ENCODE assay signal across 30 mouse cellular contexts in genomic region chr7:107528169-107528772, GRCm38 (mm10). TPM values are rescaled to one million over a fixed set of nuclear protein-coding genes. Genes with fewer than 3 reads are reported as not detected.
A peak's percentile ranks its signal among the peaks of the same experiment; 100 is the strongest.
DNase-seq lines count a peak whose midpoint lies in the region; ATAC-seq and TF ChIP-seq lines count a peak whose summit lies in the region.
"Had no signal": no experiment of that assay in that cellular context is flagged by ENCODE, and none has a peak within 500 bp of the region (broad histone marks: within the 10 kb centered on the region; RNA-seq: fewer than 3 reads in every experiment).

No protein-coding gene starts in this region.

- 0 out of 2 replicates have a peak, but pooled peaks cover 6% of the 10 kb centered on the region for H3K9me3 ChIP-seq in embryonic facial prominence, embryonic 14.5 days (ENCODE audit: control insufficient read depth, low read length)
- no peaks in the 10 kb centered on the region for H3K9me3 ChIP-seq in embryonic facial prominence, embryonic 10.5 days
- no peaks in the 10 kb centered on the region for H3K9me3 ChIP-seq in hindbrain, postnatal 0 days (ENCODE audit: low read length)
- no peaks in the 10 kb centered on the region for H3K9me3 ChIP-seq in hindbrain, embryonic 10.5 days
- no peaks in the 10 kb centered on the region for H3K9me3 ChIP-seq in midbrain, embryonic 13.5 days
- no peaks in the 10 kb centered on the region for H3K9me3 ChIP-seq in midbrain, embryonic 11.5 days (ENCODE audit: control insufficient read depth, low read length)
- H3K9me3 ChIP-seq in midbrain, postnatal 0 days (ENCODE audit: low read length): no peaks in the 10 kb centered on the region; the same call in 1 of the 2 replicates
- H3K9me3 ChIP-seq: heart, embryonic 13.5 days; stomach, embryonic 15.5 days had no signal

- DNase-seq in embryonic facial prominence, embryonic 14.5 days (ENCODE audit: low spot score): peak; percentile 17
- DNase-seq in embryonic facial prominence, embryonic 10.5 days (ENCODE audit: low spot score): no peak
- DNase-seq in hindbrain, postnatal 0 days (ENCODE audit: low spot score): peak; percentile 24
- no peak for DNase-seq in hindbrain, embryonic 10.5 days (ENCODE audit: low spot score)
- no peak for DNase-seq in midbrain, embryonic 11.5 days (ENCODE audit: low spot score, missing footprints)
- no peak for DNase-seq in midbrain, postnatal 0 days (ENCODE audit: low spot score)
- no peak for DNase-seq in right cerebral cortex, postnatal 25 days
- DNase-seq: adrenal gland, adult 2 months; adrenal gland, postnatal 36 days; cerebellum, adult 2 months; cerebellum, postnatal 14 days; gastrocnemius, adult 2 months; heart, postnatal 10 days; layer of hippocampus, postnatal 36 days; left cerebral cortex, postnatal 4 days; lung, adult 2 months; retina, postnatal 1 day; right cerebral cortex, postnatal 14 days had no signal

- 47% methylated on average over 3 of the region's 3 CpGs for WGBS in embryonic facial prominence, embryonic 14.5 days
- 70% methylated on average over 3 of the region's 3 CpGs for whole genome bisulfite sequencing in embryonic facial prominence, embryonic 10.5 days
- WGBS in hindbrain, postnatal 0 days: 61% methylated on average over 3 of the region's 3 CpGs
- 87% methylated on average over 3 of the region's 3 CpGs for WGBS in hindbrain, embryonic 10.5 days
- WGBS in midbrain, embryonic 13.5 days: 84% methylated on average over 3 of the region's 3 CpGs
- WGBS in midbrain, embryonic 11.5 days: 92% methylated on average over 3 of the region's 3 CpGs
- 51% methylated on average over 3 of the region's 3 CpGs for WGBS in midbrain, postnatal 0 days

- no peaks in the 10 kb centered on the region for H3K36me3 ChIP-seq in embryonic facial prominence, embryonic 14.5 days (ENCODE audit: control insufficient read depth, insufficient read depth, low read length)
- no peaks in the 10 kb centered on the region for H3K36me3 ChIP-seq in embryonic facial prominence, embryonic 10.5 days (replicated peaks)
- no peaks in the 10 kb centered on the region for H3K36me3 ChIP-seq in hindbrain, postnatal 0 days (ENCODE audit: insufficient read depth, low read length)
- no peaks in the 10 kb centered on the region for H3K36me3 ChIP-seq in hindbrain, embryonic 10.5 days
- H3K36me3 ChIP-seq in midbrain, embryonic 13.5 days: no peaks in the 10 kb centered on the region
- H3K36me3 ChIP-seq in midbrain, embryonic 11.5 days (ENCODE audit: control insufficient read depth, insufficient read depth, low read length): no peaks in the 10 kb centered on the region
- no peaks in the 10 kb centered on the region for H3K36me3 ChIP-seq in midbrain, postnatal 0 days (ENCODE audit: insufficient read depth, low read length)
- H3K36me3 ChIP-seq: heart, embryonic 13.5 days; stomach, embryonic 15.5 days had no signal

- ATAC-seq in embryonic facial prominence, embryonic 14.5 days (ENCODE audit: low read depth): peak; percentile 50; the same call in 1 of the 2 replicates
- ATAC-seq in hindbrain, postnatal 0 days: peak; percentile 59
- peak; percentile 47; the same call in 1 of the 2 replicates for ATAC-seq in midbrain, embryonic 13.5 days
- ATAC-seq in midbrain, embryonic 11.5 days (ENCODE audit: low FRiP score): no peak
- ATAC-seq in midbrain, postnatal 0 days (ENCODE audit: low FRiP score): peak; percentile 57
- ATAC-seq: activated CD4-positive, CD25-positive, alpha-beta regulatory T cell, adult 4 months; intestine, embryonic 16.5 days had no signal

- H3K27me3 ChIP-seq in embryonic facial prominence, embryonic 14.5 days (replicated peaks; ENCODE audit: control insufficient read depth, insufficient read depth, low read length): no peaks in the 10 kb centered on the region
- H3K27me3 ChIP-seq in embryonic facial prominence, embryonic 10.5 days (replicated peaks; ENCODE audit: low read depth, poor library complexity, severe bottlenecking): no peaks in the 10 kb centered on the region
- no peaks in the 10 kb centered on the region for H3K27me3 ChIP-seq in hindbrain, postnatal 0 days (ENCODE audit: insufficient read depth, low read length)
- no peaks in the 10 kb centered on the region for H3K27me3 ChIP-seq in hindbrain, embryonic 10.5 days (ENCODE audit: insufficient read depth, poor library complexity, severe bottlenecking)
- H3K27me3 ChIP-seq in midbrain, embryonic 13.5 days: no peaks in the 10 kb centered on the region
- no peaks in the 10 kb centered on the region for H3K27me3 ChIP-seq in midbrain, embryonic 11.5 days (ENCODE audit: control insufficient read depth, insufficient read depth, low read length)
- H3K27me3 ChIP-seq in midbrain, postnatal 0 days (ENCODE audit: insufficient read depth, low read length): no peaks in the 10 kb centered on the region
- H3K27me3 ChIP-seq: CH12.LX; heart, embryonic 13.5 days; stomach, embryonic 15.5 days had no signal

- no peak overlapping the region for H3K4me3 ChIP-seq in embryonic facial prominence, embryonic 14.5 days (ENCODE audit: low read depth, low read length)
- H3K4me3 ChIP-seq in embryonic facial prominence, embryonic 10.5 days: no peak overlapping the region
- H3K4me3 ChIP-seq in hindbrain, postnatal 0 days (ENCODE audit: low read length): no peak overlapping the region
- no peak overlapping the region for H3K4me3 ChIP-seq in hindbrain, embryonic 10.5 days
- no peak overlapping the region for H3K4me3 ChIP-seq in midbrain, embryonic 13.5 days (replicated peaks)
- no peak overlapping the region for H3K4me3 ChIP-seq in midbrain, embryonic 11.5 days (ENCODE audit: low read depth, low read length)
- no peak overlapping the region for H3K4me3 ChIP-seq in midbrain, postnatal 0 days (ENCODE audit: low read depth, low read length)
- H3K4me3 ChIP-seq: gastrocnemius, adult 2 months; heart, embryonic 13.5 days; stomach, embryonic 15.5 days had no signal

- H3K27ac ChIP-seq in embryonic facial prominence, embryonic 14.5 days (replicated peaks; ENCODE audit: low read depth, low read length): no peak overlapping the region
- no peak overlapping the region for H3K27ac ChIP-seq in embryonic facial prominence, embryonic 10.5 days (replicated peaks)
- no peak overlapping the region for H3K27ac ChIP-seq in hindbrain, postnatal 0 days
- H3K27ac ChIP-seq in hindbrain, embryonic 10.5 days: no peak overlapping the region
- no peak overlapping the region for H3K27ac ChIP-seq in midbrain, embryonic 13.5 days
- H3K27ac ChIP-seq in midbrain, embryonic 11.5 days (ENCODE audit: low read depth, low read length): no peak overlapping the region
- no peak overlapping the region for H3K27ac ChIP-seq in midbrain, postnatal 0 days (ENCODE audit: low read depth, low read length)
- H3K27ac ChIP-seq: gastrocnemius, adult 2 months; heart, embryonic 13.5 days; kidney, postnatal 0 days; liver, embryonic 14.5 days; stomach, embryonic 15.5 days had no signal

- no peak overlapping the region for H3K9ac ChIP-seq in embryonic facial prominence, embryonic 14.5 days (ENCODE audit: low read depth, low read length)
- no peak overlapping the region for H3K9ac ChIP-seq in hindbrain, postnatal 0 days (replicated peaks; ENCODE audit: low read length)
- H3K9ac ChIP-seq in midbrain, embryonic 13.5 days (replicated peaks): no peak overlapping the region
- no peak overlapping the region for H3K9ac ChIP-seq in midbrain, embryonic 11.5 days (ENCODE audit: low read length)
- no peak overlapping the region for H3K9ac ChIP-seq in midbrain, postnatal 0 days (replicated peaks; ENCODE audit: low read length, poor library complexity, severe bottlenecking)
- H3K9ac ChIP-seq: heart, embryonic 13.5 days; liver, embryonic 14.5 days; stomach, embryonic 15.5 days had no signal

- TF ChIP-seq CTCF in hindbrain, postnatal 0 days (IDR thresholded peaks at IDR 0.05; ENCODE audit: low read depth): no peak
- no peak for TF ChIP-seq CTCF in midbrain, postnatal 0 days (IDR thresholded peaks at IDR 0.05)

- no peak overlapping the region for H3K4me2 ChIP-seq in embryonic facial prominence, embryonic 14.5 days (ENCODE audit: low read depth, low read length)
- no peak overlapping the region for H3K4me2 ChIP-seq in hindbrain, postnatal 0 days (ENCODE audit: low read depth, low read length)
- H3K4me2 ChIP-seq in midbrain, embryonic 13.5 days (replicated peaks): no peak overlapping the region
- no peak overlapping the region for H3K4me2 ChIP-seq in midbrain, embryonic 11.5 days
- no peak overlapping the region for H3K4me2 ChIP-seq in midbrain, postnatal 0 days (ENCODE audit: low read depth, low read length, poor library complexity, severe bottlenecking)
- H3K4me2 ChIP-seq: heart, embryonic 13.5 days; stomach, embryonic 15.5 days had no signal

- no peaks in the 10 kb centered on the region for H3K4me1 ChIP-seq in embryonic facial prominence, embryonic 14.5 days (ENCODE audit: control insufficient read depth, insufficient read depth, low read length)
- H3K4me1 ChIP-seq in embryonic facial prominence, embryonic 10.5 days: 0 out of 2 replicates have a peak, but pooled peaks cover 4% of the 10 kb centered on the region
- no peaks in the 10 kb centered on the region for H3K4me1 ChIP-seq in hindbrain, postnatal 0 days (ENCODE audit: insufficient read depth, low read length)
- no peaks in the 10 kb centered on the region for H3K4me1 ChIP-seq in hindbrain, embryonic 10.5 days (replicated peaks)
- no peaks in the 10 kb centered on the region for H3K4me1 ChIP-seq in midbrain, embryonic 13.5 days (replicated peaks)
- no peaks in the 10 kb centered on the region for H3K4me1 ChIP-seq in midbrain, embryonic 11.5 days (ENCODE audit: control insufficient read depth, insufficient read depth, low read length)
- H3K4me1 ChIP-seq in midbrain, postnatal 0 days (ENCODE audit: insufficient read depth, low read length): no peaks in the 10 kb centered on the region
- H3K4me1 ChIP-seq: heart, embryonic 13.5 days; stomach, embryonic 15.5 days had no signal

RNA-seq across cellular contexts. Expression of gene Olfml1, which starts 39.0 kb away (rescaled TPM):
- polyA plus RNA-seq in embryonic facial prominence, embryonic 14.5 days (2014; fragmentation: Nextera tagmentation; extraction: Ambion mirVana): 26.9 and 31.3 TPM in 2 replicates
- 11.7 and 12.3 TPM in 2 replicates for polyA plus RNA-seq in embryonic facial prominence, embryonic 10.5 days (2016; fragmentation: Nextera tagmentation; extraction: Ambion mirVana)
- total RNA-seq in hindbrain, postnatal 0 days (2014; rRNA removed): 4.2 and 5.5 TPM in 2 replicates
- polyA plus RNA-seq in hindbrain, postnatal 0 days (2015; fragmentation: Nextera tagmentation; extraction: Ambion mirVana): 5.8 and 6.0 TPM in 2 replicates
- 5.6 and 8.1 TPM in 2 replicates for polyA plus RNA-seq in hindbrain, embryonic 10.5 days (2016; fragmentation: Nextera tagmentation; extraction: Ambion mirVana)
- 2.4 and 2.5 TPM in 2 replicates for polyA plus RNA-seq in midbrain, embryonic 13.5 days (2015; fragmentation: Nextera tagmentation; extraction: Ambion mirVana)
- polyA plus RNA-seq in midbrain, embryonic 11.5 days (2014; fragmentation: Nextera tagmentation; extraction: Ambion mirVana): 6.8 and 8.2 TPM in 2 replicates
- 3.6 and 3.8 TPM in 2 replicates for total RNA-seq in midbrain, postnatal 0 days (2014; rRNA removed)
- polyA plus RNA-seq in midbrain, postnatal 0 days (2015; fragmentation: Nextera tagmentation; extraction: Ambion mirVana): 4.1 and 4.3 TPM in 2 replicates
- total RNA-seq: CH12.LX; hematopoietic stem cell, adult 5-6 weeks; megakaryocyte, adult 5-6 weeks; monocyte, adult 5-6 weeks had no signal
- polyA plus RNA-seq: activated CD4-positive, CD25-positive, alpha-beta regulatory T cell, adult 4 months; C2C12 had no signal

Comparison
In these comparisons a context has a peak if more than half of its experiments do, and no peak if none do; other contexts are left out.
1. DNase-seq: peak in embryonic facial prominence, embryonic 14.5 days (single experiment) and hindbrain, postnatal 0 days (single experiment); none in embryonic facial prominence, embryonic 10.5 days (single experiment), hindbrain, embryonic 10.5 days (single experiment), midbrain, embryonic 11.5 days (single experiment), midbrain, postnatal 0 days (single experiment) and right cerebral cortex, postnatal 25 days (single experiment).